Mouse (Mus musculus): Measurements from ENCODE around the gene Cyp4f13.

Cyp4f13 gene

GRCm38 (mm10) chr17:32947215-32947914 is at the start of gene Cyp4f13:
Gene Cyp4f13 (minus strand): TSS chr17:32947402.
- peak; percentile 96 for DNase-seq (ENCODE audit: low read depth, low spot score)

DNA sequence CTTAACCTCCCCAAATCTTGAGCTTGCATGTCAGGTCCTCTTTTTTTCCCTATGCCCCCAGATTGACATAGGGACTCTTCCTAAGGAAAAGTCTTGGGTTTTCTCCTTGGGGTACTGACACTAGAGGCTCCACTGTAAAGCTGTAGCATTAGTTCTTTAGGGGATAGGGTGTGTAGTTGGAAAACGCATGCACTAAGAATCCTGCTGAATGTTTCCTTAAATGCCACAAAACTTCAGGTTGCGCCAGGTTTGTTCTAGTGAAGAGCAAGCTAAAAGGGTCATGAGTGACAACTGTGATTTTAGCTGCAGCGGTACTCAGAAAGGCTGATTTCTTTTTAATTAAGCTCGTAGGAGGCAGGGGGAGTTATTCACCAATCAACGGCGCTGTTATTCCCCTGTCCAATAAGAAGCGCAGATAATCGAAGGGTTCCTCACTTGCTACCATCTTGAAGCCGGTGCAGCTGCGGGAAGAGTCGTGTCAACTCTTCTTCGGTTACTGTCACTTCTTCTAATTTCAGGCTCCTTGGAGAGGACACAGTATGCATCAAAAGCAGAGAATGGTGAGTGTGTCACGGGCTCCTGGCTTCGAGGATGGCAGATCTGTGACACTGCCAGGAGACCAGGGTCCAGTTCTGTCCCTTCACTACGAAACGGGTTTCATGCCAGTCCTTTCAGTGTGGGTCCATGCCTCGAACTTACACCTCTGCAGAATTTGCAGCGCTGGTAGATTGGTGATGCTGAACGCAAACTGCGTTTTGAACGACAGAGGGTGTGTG is 45.7 kb upstream of the Cyp4f13 start, which contains the start of gene Zfp952:
Zfp952 (plus strand) TSS at position 431 of the 776 bp plus-strand sequence.
- peak; percentile 93 for DNase-seq (ENCODE audit: low read depth, low spot score)

DNA sequence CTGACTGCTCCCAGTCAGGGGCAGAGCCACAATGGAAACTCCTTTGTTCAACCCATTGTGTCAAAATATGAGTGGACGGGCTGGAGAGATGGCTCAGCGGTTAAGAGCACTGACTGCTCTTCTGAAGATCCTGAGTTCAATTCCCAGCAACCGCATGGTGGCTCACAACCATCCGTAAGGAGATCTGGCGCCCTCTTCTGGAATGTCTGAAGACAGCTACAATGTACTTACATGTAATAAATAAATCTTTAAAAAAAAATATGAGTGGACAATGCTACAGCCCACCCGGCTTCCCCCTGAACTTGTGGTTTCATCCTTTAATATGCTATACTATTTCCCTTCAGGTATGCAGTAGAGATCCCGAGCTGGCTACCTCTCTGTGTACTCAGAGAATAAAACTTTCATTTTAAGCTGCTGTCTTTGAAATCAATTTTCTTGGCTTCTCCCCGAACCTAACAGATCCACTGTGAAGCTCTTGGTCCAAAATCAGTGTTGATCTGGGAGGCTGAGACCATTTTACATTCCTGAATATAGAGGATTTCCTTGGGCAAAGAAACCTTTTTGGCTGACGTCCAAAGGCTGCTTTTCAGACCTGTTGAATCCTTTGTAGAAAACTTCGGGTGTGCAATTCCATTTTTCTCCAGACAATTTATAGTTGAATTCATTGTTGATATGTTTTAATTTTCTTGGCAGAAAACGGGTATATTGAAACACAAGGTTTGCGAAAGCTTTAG is 44.9 kb upstream of the Cyp4f13 start:
- DNase-seq (ENCODE audit: low read depth, low spot score) = peak; percentile 57

DNA sequence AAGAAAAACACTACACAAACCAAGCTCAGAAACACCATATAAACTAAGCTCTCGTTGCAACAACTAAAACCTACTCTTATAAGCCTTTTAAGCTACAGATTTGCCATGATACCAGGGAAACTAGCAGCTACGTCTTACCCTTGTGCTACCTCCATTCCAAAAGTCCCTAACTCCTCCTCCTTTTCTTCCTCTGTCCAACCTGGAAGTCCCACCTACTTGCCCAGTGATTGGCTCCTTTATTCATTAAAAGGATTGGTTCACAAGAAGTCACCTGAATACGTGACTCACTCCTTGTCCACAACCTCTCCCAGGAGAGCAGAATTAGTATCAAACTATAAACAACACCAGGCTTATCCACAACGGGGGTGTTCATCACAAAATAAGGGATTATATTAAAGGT is 39.1 kb upstream of the Cyp4f13 start:
- DNase-seq (ENCODE audit: low read depth, low spot score) = no peak

DNA sequence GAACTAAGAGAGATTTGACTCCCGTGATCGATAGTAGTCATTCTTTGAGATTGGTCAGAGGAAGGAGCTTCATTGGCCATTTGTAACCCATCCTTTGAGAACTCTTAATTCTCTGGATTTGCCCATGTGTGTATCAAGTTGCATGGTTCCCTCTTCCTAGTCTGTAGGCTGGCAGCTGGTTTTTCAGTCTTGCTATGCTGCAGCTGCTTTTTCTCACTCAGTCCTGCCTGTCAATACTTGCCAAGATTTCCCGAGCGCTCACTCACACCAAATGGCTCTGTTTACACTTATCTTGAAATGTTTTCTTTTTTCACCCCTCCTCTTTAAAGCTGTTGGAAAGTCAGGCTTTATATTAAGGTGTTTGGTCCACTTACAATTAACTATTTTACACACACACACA is 34.2 kb upstream of the Cyp4f13 start:
- DNase-seq (ENCODE audit: low read depth, low spot score) = no peak

DNA sequence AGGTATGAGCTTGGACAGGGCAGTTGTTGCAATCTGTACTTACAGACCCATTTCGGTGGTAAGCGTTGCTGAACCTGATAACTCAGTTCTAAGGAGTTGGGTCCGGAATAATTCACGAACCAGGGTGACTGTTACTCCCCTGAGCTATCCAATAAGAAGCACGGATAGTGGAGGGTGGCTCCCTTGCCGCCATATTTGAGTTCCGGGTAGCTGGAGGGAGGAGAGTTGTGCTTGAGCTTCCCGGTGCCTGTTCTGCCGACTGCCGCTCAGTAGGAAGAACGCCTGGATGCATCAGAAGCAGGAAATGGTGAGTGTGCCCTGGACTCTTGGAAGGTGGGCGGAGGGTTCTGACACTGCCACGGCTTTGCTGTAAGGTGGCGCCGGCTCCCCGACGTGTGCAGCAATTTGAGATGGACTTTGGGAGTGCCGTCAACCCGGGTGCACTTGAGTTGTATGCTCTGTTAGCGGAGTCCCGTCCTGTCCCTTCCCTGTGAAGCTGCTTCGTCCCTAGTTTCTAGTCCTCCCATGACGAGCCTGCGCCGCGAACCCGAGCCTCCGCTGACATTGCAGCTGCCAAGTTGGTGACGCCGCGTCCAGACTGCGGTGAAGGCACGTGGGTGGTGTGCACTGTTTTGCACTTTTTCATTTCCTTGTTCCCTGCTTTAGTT is 18.6 kb upstream of the Cyp4f13 start, which contains the start of gene Zfp472:
Zfp472 (plus strand) TSS at position 192 of the 668 bp plus-strand sequence.
- DNase-seq (ENCODE audit: low read depth, low spot score) = peak; percentile 93

- no peak for DNase-seq (ENCODE audit: low read depth, low spot score)
Measured at GRCm38 (mm10) chr17:32965253-32965622, 18.0 kb upstream of the Cyp4f13 start.

DNA sequence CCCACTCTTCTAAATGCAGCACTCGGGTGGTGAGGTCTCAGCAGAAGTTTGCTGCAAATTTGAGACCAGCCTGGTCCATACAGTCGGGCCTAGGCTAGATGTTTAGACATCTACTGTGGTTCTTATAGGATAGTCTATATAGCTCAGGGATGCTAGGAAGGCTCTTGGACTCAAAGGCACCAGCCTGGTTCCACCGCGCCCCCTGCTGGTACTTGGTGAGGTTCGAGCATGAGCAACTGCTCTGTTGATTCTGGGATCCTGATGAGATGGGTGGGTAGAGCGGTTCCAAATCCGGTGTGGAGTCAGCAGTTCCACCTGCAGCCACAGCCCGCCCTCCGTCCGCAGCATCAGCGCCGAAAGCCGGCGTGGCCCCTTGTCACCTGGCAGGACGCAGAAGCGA is 4.2 kb upstream of the Cyp4f13 start:
- DNase-seq (ENCODE audit: low read depth, low spot score) = peak; percentile 78

GRCm38 (mm10) chr17:32951006-32951405 is 3.8 kb upstream of the Cyp4f13 start:
- DNase-seq (ENCODE audit: low read depth, low spot score) = no peak

DNA sequence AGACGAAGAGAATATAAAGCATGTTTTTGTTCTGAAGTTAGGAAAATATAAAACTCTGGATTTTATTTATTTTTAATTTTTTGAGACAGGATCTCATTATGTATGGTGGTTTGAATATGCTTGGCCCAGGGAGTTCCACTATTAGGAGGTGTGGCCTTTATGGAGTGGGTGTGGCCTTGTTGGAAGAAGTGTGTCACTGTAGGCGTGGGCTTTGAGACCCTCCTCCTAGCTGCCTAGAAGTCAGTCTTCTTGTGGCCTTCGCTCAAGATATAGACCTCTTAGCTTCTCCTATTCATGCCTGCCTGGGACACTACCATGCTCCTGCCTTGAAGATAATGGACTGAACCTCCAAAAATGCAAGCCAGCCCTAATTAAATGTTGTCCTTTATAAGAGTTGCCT is 2.9 kb upstream of the Cyp4f13 start:
- DNase-seq (ENCODE audit: low read depth, low spot score) = no peak

GRCm38 (mm10) chr17:32946716-32947115 is 486 bp downstream of the Cyp4f13 start:
- DNase-seq (ENCODE audit: low read depth, low spot score) = no peak

- DNase-seq (ENCODE audit: low read depth, low spot score) = peak; percentile 34
Measured at GRCm38 (mm10) chr17:32944402-32945035, 2.7 kb downstream of the Cyp4f13 start.

- DNase-seq (ENCODE audit: low read depth, low spot score) = no peak
Measured at GRCm38 (mm10) chr17:32943661-32944060, 3.5 kb downstream of the Cyp4f13 start.

GRCm38 (mm10) chr17:32939831-32940230 is 7.4 kb downstream of the Cyp4f13 start:
- no peak for DNase-seq (ENCODE audit: low read depth, low spot score)

- DNase-seq (ENCODE audit: low read depth, low spot score) = no peak
Measured at GRCm38 (mm10) chr17:32927803-32928202, 19.4 kb downstream of the Cyp4f13 start.

DNA sequence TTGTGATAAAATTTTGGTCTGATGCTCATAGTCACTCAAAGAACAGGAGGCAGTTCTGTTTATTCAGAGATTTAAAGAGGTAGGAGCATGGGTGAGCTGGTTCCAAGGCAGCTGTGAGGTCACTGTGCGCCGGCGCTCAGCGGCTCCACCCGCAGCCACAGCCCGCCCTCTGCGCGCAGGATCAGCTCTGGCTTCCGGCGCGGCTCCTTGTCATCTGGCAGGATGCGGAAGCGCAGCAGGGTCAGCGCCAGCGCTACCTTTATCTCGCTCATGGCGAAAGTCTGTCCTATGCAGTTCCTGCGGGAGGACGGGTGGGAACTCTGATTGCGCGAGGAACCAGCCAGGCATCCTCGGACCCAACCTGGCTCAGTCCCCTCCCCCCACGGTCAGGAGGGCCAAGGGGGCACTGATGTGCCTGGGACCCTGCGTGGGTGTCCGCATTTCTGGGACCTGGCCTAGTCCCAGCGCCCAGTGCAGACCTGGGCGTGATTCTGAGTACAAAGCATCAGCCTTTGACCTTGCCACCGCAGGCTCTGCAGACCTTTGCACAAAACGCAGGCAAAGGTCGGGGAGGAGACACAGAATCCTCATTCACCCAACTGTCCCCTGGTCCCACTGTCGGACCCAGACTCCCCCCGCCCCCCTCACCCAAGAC is 22.4 kb downstream of the Cyp4f13 start:
- peak; percentile 88 for DNase-seq (ENCODE audit: low read depth, low spot score)

DNA sequence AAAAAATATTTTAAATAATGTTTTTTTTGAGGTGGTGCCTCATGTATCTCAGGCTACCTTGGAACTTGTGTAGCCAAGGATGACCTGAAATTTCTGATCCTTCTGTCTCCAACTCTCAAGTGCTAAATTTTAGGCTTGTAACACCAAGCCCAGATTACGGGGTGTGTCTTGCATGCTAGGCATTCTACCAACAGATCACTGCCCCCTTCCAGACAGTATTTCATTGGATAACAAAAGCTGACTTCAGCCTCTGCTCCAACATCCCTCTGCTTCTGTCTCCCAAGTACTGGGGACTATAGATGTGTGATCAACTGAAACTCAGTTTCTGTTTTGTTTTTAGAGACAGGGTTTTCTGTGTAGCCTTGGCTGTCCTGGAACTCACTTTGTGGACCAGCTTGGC is 23.5 kb downstream of the Cyp4f13 start:
- no peak for DNase-seq (ENCODE audit: low read depth, low spot score)

DNA sequence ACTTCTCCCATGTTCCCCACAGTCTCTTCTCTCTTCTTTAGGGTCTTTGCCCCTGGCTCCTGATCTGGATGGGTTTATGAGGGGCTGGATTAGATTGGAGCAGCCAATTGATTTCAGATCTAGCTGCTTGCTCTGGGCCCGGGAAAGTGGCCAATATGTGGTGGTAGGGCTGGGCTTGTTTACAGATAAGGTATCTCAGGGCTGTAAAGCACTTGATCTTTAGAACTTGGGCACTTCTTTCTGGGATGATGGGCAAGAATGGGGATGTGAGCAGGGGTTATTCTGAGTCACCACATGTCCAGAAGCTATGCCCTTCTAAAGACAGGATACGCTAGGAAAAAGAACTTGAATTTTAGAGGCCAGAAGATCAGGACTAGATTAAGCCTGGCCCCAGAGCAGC is 28.1 kb downstream of the Cyp4f13 start:
- DNase-seq (ENCODE audit: low read depth, low spot score) = no peak

GRCm38 (mm10) chr17:32917131-32917530 is 30.1 kb downstream of the Cyp4f13 start, which contains the start of gene Cyp4f14:
Gene Cyp4f14 (minus strand): TSS chr17:32917342.
- DNase-seq (ENCODE audit: low read depth, low spot score) = no peak

DNA sequence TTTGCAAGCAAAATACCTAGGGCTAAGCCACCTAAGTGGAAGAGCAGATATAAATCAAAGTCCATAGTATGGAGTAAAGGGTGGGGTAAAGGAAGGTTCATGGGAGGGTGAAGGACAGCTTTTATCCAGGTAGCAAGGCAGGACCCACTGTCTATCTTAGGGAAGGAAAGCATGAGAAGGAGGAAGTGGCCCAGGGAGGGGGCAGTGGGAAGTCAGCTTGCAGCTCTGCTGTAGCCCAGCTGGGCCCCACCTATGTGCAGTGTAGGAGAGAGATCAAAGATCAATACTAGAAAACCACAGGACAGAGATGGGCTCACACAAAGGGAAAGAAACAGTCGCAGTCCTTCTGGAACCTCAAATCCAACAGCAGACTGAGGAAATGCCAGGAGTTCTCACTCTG is 31.1 kb downstream of the Cyp4f13 start:
- DNase-seq (ENCODE audit: low read depth, low spot score) = no peak

GRCm38 (mm10) chr17:32906172-32906571 is 41.0 kb downstream of the Cyp4f13 start:
- no peak for DNase-seq (ENCODE audit: low read depth, low spot score)
